Mouse (Mus musculus) heart, embryonic 11.5 days (tissue): ENCODE measurements around the gene A830018L16Rik. TPM values are rescaled to one million over a fixed set of nuclear protein-coding genes. Genes with fewer than 3 reads are reported as not detected.

Experiments
- ATAC-seq: fragments of 200-750 bp; cut with Nextera tagmentation; replicated peaks from 2 replicates; pipeline ENCODE4 v1.8.0; 2017; ENCODE audit warnings: moderate library complexity; ENCODE audit not compliant: insufficient number of reproducible peaks, low FRiP score, low TSS enrichment
- H3K27ac ChIP-seq: fragments of 300-500 bp; sonication (generic); 2 replicates; pipeline ENCODE4 v1.5.1; 2014; ENCODE audit warnings: mild to moderate bottlenecking, low read depth, low read length
- H3K27me3 ChIP-seq: fragments of 300-500 bp; sonication (generic); 2 replicates; pipeline ENCODE4 v1.6.1; 2014; ENCODE audit warnings: mild to moderate bottlenecking, low read length, mixed read lengths; ENCODE audit not compliant: control insufficient read depth, insufficient read depth
- H3K36me3 ChIP-seq: fragments of 300-500 bp; sonication (generic); 2 replicates; pipeline ENCODE4 v1.6.1; 2014; ENCODE audit warnings: mild to moderate bottlenecking, low read length, moderate library complexity, mixed read lengths; ENCODE audit not compliant: control insufficient read depth, insufficient read depth
- H3K4me1 ChIP-seq: fragments of 300-500 bp; sonication (generic); 2 replicates; pipeline ENCODE4 v1.6.1; 2014; ENCODE audit warnings: low read length; ENCODE audit not compliant: control insufficient read depth, insufficient read depth
- H3K4me2 ChIP-seq: fragments of 300-500 bp; sonication (generic); 2 replicates; pipeline ENCODE4 v1.6.1; 2014; ENCODE audit warnings: mild to moderate bottlenecking, moderate library complexity
- H3K4me3 ChIP-seq: fragments of 300-500 bp; sonication (generic); 2 replicates; pipeline ENCODE4 v1.5.1; 2014; ENCODE audit warnings: low read depth, low read length
- H3K9ac ChIP-seq: fragments of 300-500 bp; sonication (generic); 2 replicates; pipeline ENCODE4 v1.6.1; 2014; ENCODE audit warnings: mild to moderate bottlenecking, low read depth, low read length, moderate library complexity
- H3K9me3 ChIP-seq: fragments of 300-500 bp; sonication (generic); replicated peaks from 2 replicates; pipeline ENCODE4 v1.6.1; 2016; ENCODE audit warnings: low read length; ENCODE audit not compliant: control insufficient read depth
- WGBS: fragments of 180-500 bp; shearing (Covaris S2); extraction: QIAGEN DNeasy Blood & Tissue Kit; methylation state at CpG from one replicate; pipeline ENCODE4 v1.1.7; 2014; ENCODE audit not compliant: insufficient replicate concordance; 5-methylcytosine and 5-hydroxymethylcytosine counted together
- polyA plus RNA-seq: library from polyadenylated mRNA; unstranded; fragments of >200 nt; fragmentation: Nextera tagmentation; extraction: Ambion mirVana; gene quantifications from 2 replicates; pipeline ENCODE4 v1.2.1, GENCODE M21; 2014

A830018L16Rik gene
- polyA plus RNA-seq, 1 experiment from 2014 or later: 0.73 TPM

DNA sequence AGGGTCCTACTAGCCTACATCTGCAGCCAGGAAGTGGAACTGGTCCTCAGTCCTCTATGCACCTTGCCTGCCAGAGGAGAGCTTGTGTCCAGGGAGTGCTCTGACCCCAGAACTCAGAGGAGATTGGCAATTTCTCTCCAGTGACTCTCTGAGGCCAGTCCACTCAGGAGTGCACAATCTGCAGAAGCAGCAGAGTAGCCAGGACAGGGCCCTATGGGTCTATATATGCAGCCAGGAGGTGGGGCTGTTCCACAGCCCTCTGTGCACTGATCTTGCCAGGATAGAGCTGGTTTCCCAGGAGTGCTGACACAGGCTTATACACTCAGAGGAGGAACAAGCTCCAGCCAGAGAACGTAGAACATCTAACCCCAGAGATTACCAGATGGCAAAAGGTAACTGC, 459.7 kb downstream of the A830018L16Rik start:
- H3K9ac ChIP-seq: no peak overlapping the region
- H3K4me1 ChIP-seq: no peaks in the 10 kb centered on the region
- WGBS: 66% methylated on average over 1 of the region's 1 CpGs
- H3K4me2 ChIP-seq: no peak overlapping the region
- no peaks in the 10 kb centered on the region for H3K27me3 ChIP-seq
- H3K27ac ChIP-seq: no peak overlapping the region
- ATAC-seq: no peak
- no peaks in the 10 kb centered on the region for H3K9me3 ChIP-seq
- H3K36me3 ChIP-seq: no peaks in the 10 kb centered on the region
- no peak overlapping the region for H3K4me3 ChIP-seq

DNA sequence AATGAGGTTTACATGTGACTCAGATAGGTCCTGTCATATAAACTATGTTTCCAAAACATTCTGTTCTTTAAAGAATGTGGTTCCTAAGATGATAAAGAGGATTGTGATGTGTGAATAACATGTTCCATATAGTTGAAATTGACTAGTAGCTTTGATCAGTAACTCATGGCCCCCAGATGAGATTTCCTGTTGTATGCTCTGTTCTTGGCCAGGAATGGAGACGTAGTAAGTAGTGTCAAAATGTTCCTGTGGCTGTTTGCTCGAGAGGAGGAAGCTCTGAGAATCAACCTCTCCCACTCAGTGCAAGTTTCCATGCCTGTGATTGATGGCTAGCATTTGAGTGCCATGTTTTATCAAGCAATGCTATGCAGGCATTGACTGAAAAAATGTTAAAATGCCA, 467.8 kb downstream of the A830018L16Rik start:
- no peaks in the 10 kb centered on the region for H3K9me3 ChIP-seq
- H3K36me3 ChIP-seq: no peaks in the 10 kb centered on the region
- ATAC-seq: no peak
- H3K27me3 ChIP-seq: no peaks in the 10 kb centered on the region
- no peak overlapping the region for H3K4me3 ChIP-seq
- no peak overlapping the region for H3K9ac ChIP-seq
- H3K27ac ChIP-seq: no peak overlapping the region
- 32% methylated on average over 2 of the region's 2 CpGs for WGBS
- no peak overlapping the region for H3K4me2 ChIP-seq
- no peaks in the 10 kb centered on the region for H3K4me1 ChIP-seq

DNA sequence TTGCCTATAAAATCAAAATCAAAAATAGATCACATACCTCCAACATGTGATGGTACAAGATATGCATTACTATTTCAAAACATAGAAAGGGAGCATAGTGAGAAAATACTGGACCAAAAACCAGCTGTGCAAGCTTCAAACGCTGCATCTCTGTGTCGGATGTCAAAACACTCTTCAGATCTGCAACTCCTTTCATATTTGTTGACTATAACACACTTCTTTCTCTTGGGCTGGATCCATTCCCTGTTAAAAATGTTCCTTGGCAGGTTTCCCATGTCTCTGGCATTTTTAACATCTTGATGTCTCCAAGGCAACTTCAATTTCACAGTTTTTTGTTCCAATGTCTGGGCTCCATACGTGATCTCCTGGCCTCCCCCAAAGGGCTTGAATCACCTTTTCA, 481.8 kb downstream of the A830018L16Rik start:
- no peaks in the 10 kb centered on the region for H3K9me3 ChIP-seq
- 73% methylated on average over 3 of the region's 3 CpGs for WGBS
- no peaks in the 10 kb centered on the region for H3K36me3 ChIP-seq
- no peak overlapping the region for H3K4me3 ChIP-seq
- ATAC-seq: no peak
- no peak overlapping the region for H3K9ac ChIP-seq
- no peak overlapping the region for H3K27ac ChIP-seq
- H3K4me2 ChIP-seq: no peak overlapping the region
- no peaks in the 10 kb centered on the region for H3K27me3 ChIP-seq
- H3K4me1 ChIP-seq: no peaks in the 10 kb centered on the region

DNA sequence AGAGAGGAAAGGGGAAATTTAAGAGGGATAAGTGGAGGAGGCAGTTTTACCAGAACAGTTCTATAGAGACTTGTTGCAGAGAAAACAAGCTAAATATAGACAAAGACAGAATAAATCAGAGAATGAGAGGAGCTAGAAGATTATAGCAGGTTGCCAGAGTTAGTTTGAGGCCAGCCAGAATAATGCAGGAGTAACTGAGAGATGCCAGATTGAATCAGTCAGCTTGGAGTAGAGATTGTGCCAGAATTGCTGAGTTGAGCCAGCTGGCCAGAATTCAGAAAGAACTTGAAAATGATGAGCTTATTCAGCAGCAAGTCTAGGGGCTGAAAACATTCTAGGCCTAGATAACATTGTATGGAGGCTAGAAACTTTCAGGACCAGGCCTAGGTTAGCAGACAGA, 502.0 kb downstream of the A830018L16Rik start:
- Histone ChIP-seq H3K9me3 (peaks cover 3% of the 10 kb centered on the region; the same call in 1 of the 2 replicates), H3K27me3 (no peaks in the 10 kb centered on the region), H3K36me3 (no peaks in the 10 kb centered on the region), H3K4me3 (no peak overlapping the region), H3K4me1 (no peaks in the 10 kb centered on the region), H3K27ac (no peak overlapping the region), H3K4me2 (no peak overlapping the region), H3K9ac (no peak overlapping the region)
- ATAC-seq: no peak

DNA sequence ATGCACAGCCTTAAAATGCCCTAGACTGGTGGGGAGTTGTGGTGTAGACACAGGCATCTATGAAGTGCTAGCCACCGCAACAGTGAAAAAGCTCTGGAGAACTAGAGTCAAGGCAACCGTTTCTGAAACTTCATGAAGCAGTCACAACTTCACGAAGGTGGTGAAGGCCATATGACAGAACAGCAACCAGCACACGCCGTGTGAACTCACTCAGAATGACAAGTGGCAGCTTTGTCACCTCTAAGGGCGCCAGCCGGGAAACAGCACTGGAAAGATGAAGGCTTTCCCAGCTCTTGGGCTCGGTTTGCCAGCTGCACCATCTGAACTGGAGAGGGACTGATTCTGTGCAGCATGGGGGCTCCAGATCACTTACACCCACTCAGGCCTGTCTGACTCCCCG, 523.1 kb downstream of the A830018L16Rik start:
- Histone ChIP-seq H3K9ac (no peak overlapping the region), H3K9me3 (no peaks in the 10 kb centered on the region), H3K4me3 (no peak overlapping the region), H3K27ac (no peak overlapping the region), H3K4me2 (no peak overlapping the region), H3K4me1 (no peaks in the 10 kb centered on the region), H3K36me3 (no peaks in the 10 kb centered on the region), H3K27me3 (no peaks in the 10 kb centered on the region)
- no peak for ATAC-seq
- 48% methylated on average over 9 of the region's 9 CpGs for WGBS

DNA sequence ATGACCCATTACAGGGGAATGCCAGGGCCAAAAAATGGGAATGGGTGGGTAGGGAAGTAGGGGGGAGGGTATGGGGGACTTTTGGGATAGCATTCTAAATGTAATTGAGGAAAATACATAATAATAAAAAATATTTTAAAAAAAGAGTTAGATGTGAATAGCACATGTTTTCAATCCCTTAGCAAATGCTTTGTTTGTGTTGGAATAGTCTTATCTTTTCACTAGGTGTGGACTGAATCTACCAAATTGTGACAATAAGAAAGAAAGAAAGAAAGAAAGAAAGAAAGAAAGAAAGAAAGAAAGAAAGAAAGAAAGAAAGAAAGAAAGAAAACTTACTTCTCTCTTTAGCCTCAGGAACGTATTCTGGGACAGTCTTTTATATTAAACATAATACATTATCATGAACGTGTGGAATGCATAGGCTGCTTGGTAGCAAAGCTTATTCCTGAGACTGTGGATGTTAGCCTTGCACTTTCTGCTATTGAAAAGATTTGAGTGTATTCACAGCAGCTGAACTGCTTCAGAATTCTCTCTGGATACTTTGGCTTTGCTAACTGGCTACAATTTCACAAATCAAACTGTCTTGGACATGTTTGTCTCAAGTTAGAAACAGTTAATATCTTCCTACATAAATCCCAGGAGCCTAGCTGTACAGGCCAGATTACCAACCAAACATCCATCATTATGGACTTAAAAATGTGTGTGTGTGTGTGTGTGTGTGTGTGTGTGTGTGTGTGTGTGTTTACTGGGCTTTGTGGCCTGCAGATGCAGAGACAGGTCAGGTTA, 545.7 kb downstream of the A830018L16Rik start:
- H3K9ac ChIP-seq: no peak overlapping the region
- WGBS: 67% methylated on average over 2 of the region's 2 CpGs
- H3K27me3 ChIP-seq: no peaks in the 10 kb centered on the region
- no peak overlapping the region for H3K4me3 ChIP-seq
- H3K36me3 ChIP-seq: no peaks in the 10 kb centered on the region
- no peak overlapping the region for H3K27ac ChIP-seq
- H3K4me1 ChIP-seq: no peaks in the 10 kb centered on the region
- ATAC-seq: no peak
- no peak overlapping the region for H3K4me2 ChIP-seq
- no peaks in the 10 kb centered on the region for H3K9me3 ChIP-seq

DNA sequence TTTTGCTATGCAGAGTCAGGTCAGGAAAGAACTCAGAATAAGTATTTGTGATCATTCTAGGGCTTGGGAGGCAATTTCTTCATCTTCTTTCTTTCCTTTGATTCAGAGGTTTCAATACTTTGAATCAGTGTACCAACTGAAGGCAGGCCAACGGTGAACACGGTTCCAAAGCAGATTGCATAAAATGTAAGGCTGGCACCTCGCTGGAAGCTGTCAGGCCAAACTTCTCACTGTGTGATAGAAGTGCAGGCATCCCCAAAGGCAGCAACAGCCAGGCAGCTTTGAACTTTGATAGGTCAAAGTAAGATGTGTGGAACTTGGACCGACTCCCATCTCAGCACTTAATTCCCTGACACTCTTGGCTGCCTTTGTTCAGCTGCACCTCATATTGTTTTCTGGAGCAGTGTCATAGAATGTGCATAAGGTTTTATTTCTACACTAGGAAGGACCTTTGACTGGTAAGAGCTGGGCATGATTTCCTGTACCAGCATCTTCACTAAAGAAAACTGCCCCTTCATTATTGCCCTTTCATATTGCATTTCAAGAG, 568.8 kb downstream of the A830018L16Rik start:
- no peaks in the 10 kb centered on the region for H3K4me1 ChIP-seq
- H3K36me3 ChIP-seq: no peaks in the 10 kb centered on the region
- no peak overlapping the region for H3K9ac ChIP-seq
- H3K4me2 ChIP-seq: no peak overlapping the region
- no peak overlapping the region for H3K27ac ChIP-seq
- H3K27me3 ChIP-seq: no peaks in the 10 kb centered on the region
- H3K9me3 ChIP-seq: no peaks in the 10 kb centered on the region
- no peak for ATAC-seq
- H3K4me3 ChIP-seq: no peak overlapping the region
- WGBS: 53% methylated on average over 4 of the region's 4 CpGs

DNA sequence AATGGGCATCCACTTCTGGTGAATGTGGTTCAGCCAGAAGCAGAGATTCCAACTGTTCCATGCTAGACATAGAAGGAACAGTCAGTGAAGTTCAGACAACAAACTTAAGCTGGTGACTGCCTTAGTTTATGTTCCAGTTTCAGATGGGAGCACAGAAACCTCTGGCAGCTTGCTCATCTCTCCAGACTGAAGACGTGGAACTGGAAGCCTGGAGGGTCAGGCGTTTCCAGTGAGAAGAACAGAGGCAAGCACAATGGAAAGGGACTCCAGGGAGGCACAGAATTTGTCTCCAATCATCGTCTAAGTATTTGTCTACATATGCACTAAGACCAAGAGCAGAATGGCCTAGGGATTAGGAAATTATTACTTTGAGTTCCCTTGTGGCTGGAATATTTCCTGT, 576.1 kb downstream of the A830018L16Rik start:
- Histone ChIP-seq H3K4me1 (no peaks in the 10 kb centered on the region), H3K4me3 (no peak overlapping the region), H3K4me2 (no peak overlapping the region), H3K9ac (no peak overlapping the region), H3K9me3 (no peaks in the 10 kb centered on the region), H3K27ac (no peak overlapping the region), H3K27me3 (no peaks in the 10 kb centered on the region), H3K36me3 (no peaks in the 10 kb centered on the region)
- 75% methylated on average over 3 of the region's 3 CpGs for WGBS
- no peak for ATAC-seq

DNA sequence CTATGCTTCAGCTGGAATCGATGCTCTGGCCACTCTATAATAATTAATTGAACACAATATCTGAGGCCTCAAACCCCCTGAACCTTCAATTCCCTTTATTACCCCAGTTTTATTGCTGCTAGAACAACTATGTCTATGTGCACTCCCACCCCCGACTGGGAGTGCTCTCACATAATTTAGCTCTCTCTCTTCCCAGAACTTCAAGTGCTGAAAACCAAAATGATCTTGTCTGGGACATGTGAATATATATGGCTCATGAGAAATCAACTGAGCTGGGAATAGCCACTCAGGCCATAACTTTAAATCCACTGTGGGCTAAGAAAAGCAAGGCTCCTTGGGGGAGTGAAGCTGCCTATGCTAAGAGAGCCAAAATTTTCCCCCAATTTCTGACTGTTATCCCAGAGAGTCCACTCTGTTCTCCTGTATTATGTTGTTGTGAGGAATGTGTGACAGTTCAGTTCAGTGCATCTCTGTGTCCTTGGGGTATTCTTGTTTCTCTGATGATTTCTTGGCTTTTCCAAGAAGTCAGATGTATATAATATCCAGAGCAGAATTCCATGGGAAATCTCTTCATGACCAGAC, 582.5 kb downstream of the A830018L16Rik start:
- no peak overlapping the region for H3K4me2 ChIP-seq
- no peak for ATAC-seq
- H3K36me3 ChIP-seq: no peaks in the 10 kb centered on the region
- H3K9ac ChIP-seq: no peak overlapping the region
- H3K27me3 ChIP-seq: no peaks in the 10 kb centered on the region
- 83% methylated on average over 2 of the region's 2 CpGs for WGBS
- no peaks in the 10 kb centered on the region for H3K4me1 ChIP-seq
- no peaks in the 10 kb centered on the region for H3K9me3 ChIP-seq
- no peak overlapping the region for H3K27ac ChIP-seq
- no peak overlapping the region for H3K4me3 ChIP-seq
